Mouse (Mus musculus): ENCODE results near the gene Cblb. TPM values are rescaled to one million over a fixed set of nuclear protein-coding genes. Genes with fewer than 3 reads are reported as not detected.
A peak's percentile ranks its signal among the peaks of the same experiment; 100 is the strongest.

Gene Cblb
- total RNA-seq, 2 experiments from 2014 or later, result 20.3 to 21.9 TPM

DNA sequence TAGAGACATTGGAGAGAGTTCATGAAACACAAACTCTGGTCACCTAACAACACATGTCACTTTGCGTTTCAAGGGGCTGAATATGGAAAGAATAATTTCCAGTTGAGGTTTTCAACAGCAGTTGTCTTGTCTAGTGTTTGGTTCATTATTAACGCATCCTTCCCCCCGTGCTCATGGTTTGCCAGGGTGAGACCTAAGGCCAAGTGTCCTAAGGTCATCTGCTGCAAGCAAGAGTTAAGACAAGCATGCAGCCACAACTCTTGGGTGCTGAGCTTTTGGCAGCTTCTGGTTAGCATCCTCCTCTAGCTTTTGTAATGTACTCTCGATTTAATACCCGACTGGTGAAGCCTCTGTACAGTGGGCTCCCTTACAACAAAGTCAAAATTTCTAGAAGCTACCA lies 159.7 kb downstream of the Cblb start:
- Histone ChIP-seq H3K27ac (no peak overlapping the region), H3K4me3 (no peak overlapping the region)
- DNase-seq (ENCODE audit: extremely low spot score in 1 of 2, low spot score in 2 of 2), result no peak
- no peak for TF ChIP-seq CTCF (IDR thresholded peaks at IDR 0.05)
- intact Hi-C loops (cut with DNase I), result no loop called here

DNA sequence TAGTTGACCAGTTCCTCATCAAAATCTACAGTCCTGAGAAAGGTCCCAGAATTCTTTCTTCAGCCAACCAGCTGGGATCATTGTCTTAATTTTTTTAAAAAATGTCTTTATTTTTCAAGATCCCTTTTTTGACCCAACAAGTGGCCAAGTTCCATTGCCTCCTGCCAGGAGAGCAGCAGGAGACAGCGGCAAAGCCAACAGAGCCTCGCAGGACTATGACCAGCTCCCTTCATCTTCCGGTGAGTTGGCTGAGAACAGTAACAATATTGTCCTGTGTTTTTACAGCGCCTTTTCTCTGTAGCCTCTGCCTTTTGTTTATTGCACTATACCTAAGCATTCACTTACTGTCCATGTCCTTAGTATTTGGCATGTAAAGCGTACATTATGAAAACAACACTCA lies 163.0 kb downstream of the Cblb start:
- H3K4me3 ChIP-seq, result no peak overlapping the region
- TF ChIP-seq CTCF (IDR thresholded peaks at IDR 0.05), result no peak
- no peak overlapping the region for H3K27ac ChIP-seq
- DNase-seq (ENCODE audit: extremely low spot score in 1 of 2, low spot score in 2 of 2), result no peak
- intact Hi-C loops (cut with DNase I), result no loop called here

DNA sequence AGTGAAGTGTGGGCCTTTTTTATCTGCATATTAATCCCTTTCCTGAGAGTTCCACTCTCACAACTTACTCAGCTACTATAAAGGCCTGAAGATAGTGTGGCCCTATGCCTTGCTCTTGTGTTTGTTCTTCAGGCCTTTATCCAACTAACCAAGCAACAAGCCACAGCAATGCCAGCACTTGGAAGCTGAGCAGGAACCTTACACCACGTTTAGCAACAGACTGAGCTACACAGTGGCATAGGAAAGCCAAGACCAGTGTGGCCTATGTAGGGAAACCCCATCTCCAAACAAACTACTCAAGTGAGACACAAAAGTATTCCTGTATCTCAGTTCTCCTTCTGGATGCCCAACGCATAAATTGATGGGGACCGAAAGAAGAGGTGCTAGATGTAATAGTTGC lies 163.8 kb downstream of the Cblb start:
- DNase-seq (ENCODE audit: extremely low spot score in 1 of 2, low spot score in 2 of 2), result no peak
- H3K27ac ChIP-seq, result no peak overlapping the region
- no peak overlapping the region for H3K4me3 ChIP-seq
- intact Hi-C loops (cut with DNase I), result no loop called here
- TF ChIP-seq CTCF (IDR thresholded peaks at IDR 0.05), result no peak

DNA sequence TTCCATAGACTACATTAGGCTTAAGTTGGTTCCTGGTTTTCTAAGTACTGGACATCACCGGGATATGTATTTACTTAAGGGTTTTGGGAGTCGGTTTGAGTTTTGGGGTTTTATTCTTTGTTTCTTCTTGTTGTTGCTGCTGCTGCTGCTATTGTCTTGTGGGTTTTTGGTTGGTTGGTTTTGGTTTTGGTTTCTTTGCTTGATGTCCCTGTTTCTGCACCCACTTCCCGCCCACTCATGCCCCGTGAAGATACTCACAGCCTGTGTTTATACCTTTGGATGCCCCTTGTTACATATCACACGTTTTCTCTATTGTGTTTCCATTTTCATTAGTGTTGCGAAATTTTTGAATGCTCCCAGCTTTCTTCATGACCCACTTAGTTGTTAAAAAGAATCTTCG lies 169.1 kb downstream of the Cblb start:
- TF ChIP-seq CTCF (IDR thresholded peaks at IDR 0.05), result no peak
- Histone ChIP-seq H3K4me3 (no peak overlapping the region), H3K27ac (no peak overlapping the region)
- intact Hi-C loops (cut with DNase I), result no loop called here
- DNase-seq (ENCODE audit: extremely low spot score in 1 of 2, low spot score in 2 of 2), result no peak

DNA sequence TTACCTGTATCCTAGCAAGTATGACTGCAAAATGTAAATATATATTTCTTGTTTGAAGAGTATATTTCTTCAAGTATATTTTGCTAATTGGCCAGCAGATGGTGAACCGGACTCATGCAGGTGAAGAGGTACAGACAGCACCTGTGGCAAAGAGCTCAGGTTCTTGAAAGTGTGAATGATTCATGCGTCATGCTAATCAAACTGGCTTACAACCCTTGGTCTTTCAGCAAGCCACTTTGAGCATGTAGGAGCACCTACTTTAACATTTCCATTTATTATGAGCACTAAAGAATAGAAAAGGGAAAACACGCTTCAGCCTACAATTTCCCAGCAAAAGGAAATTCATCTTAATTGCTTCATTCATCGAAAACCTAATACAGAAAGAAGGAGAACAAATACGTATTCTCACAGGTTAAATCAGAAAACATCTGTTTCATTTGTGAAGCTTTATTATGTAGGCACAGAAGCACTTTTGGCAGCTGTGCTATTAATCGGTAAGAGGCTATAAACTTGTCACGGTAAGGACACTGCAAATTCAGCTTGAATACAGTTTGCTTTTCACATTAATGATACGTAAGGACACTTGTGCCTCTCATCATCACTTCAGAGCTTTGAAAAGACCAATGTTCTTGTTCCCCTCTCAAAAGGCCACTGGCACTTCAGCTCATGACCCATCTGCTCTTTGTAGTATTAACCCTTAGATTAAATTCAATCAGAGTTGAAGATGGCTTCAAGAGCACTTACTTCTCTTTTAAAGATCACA lies 180.0 kb downstream of the Cblb start:
- TF ChIP-seq CTCF (IDR thresholded peaks at IDR 0.05), result no peak
- Histone ChIP-seq H3K27ac (no peak overlapping the region), H3K4me3 (no peak overlapping the region)
- DNase-seq (ENCODE audit: extremely low spot score in 1 of 2, low spot score in 2 of 2), result no peak
- intact Hi-C loops (cut with DNase I), result no loop called here

DNA sequence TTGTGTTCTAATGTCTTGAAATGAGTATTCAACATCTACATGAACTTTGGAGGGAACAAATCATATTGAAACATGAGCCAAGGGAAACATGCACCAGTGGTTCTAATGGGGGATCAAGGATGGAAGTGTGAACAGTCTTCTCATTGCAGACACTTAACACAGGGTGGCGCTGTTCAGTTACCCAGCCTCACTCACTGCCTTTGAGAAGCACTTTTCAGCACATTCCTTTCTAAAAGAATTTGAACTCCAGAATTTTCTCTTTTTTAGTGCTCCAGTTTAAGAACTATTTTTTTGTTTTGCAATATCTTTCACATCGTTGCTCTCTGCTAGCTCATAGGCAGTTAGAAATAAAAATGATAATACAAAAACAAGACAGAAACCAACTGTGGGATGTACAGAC lies 188.0 kb downstream of the Cblb start:
- peak; percentile 44 to 50 for DNase-seq (ENCODE audit: extremely low spot score in 1 of 2, low spot score in 2 of 2)
- TF ChIP-seq CTCF (IDR thresholded peaks at IDR 0.05), result peak; percentile 82
- intact Hi-C loops (cut with DNase I), result loop anchor here (5.0 kb wide), 1 partner anchor 233 kb away; the partner anchor contains the start of gene Alcam

DNA sequence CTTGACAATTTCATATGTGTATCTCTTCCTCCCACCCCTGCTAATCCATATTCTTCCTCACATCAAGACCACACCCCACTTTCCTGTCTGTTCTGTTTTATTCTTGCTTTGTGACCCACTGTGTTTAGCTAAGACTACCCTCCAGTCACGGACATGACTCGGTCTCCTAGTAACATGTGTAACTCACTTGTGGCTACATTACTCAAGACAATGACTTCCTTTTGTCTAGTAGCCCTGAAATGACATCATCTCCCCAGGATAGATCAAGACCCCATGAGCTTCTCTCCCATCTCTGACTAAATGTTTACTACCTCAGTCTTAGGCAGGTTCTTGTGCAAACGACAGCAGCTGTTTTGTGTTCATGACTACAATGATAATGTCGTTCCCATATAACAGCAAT lies 191.9 kb downstream of the Cblb start:
- TF ChIP-seq CTCF (IDR thresholded peaks at IDR 0.05), result no peak
- Histone ChIP-seq H3K27ac (no peak overlapping the region), H3K4me3 (no peak overlapping the region)
- intact Hi-C loops (cut with DNase I), result loop anchor here (5.0 kb wide), 1 partner anchor 1044 kb away; no protein-coding TSS in a partner anchor
- DNase-seq (ENCODE audit: extremely low spot score in 1 of 2, low spot score in 2 of 2), result no peak

More for the DNA sequence above, 188.0 kb downstream of the Cblb start:
- H3K27ac ChIP-seq, result no peak overlapping the region
- H3K4me3 ChIP-seq, result no peak overlapping the region

DNA sequence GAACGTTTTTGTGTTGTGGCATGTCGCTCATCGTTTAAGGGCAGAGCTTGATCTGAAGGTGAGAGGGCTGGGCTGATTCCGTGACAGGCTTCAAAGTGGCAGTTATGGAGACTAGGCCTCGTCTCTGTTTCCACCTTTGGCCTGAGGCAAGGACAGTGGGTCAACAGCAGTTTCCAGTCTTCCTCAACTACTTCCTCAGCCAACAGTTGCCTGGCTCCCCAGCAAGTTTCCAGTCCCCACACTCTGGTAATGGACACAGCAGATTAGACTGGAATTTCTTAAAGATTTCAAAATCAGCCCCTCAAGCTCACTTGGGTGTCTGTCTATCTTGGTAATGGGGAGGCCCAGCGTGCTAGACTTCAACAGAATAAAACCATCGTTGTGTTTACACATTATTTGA lies 198.4 kb downstream of the Cblb start:
- H3K4me3 ChIP-seq, result no peak overlapping the region
- intact Hi-C loops (cut with DNase I), result no loop called here
- no peak for DNase-seq (ENCODE audit: extremely low spot score in 1 of 2, low spot score in 2 of 2)
- H3K27ac ChIP-seq, result no peak overlapping the region
- TF ChIP-seq CTCF (IDR thresholded peaks at IDR 0.05), result no peak

DNA sequence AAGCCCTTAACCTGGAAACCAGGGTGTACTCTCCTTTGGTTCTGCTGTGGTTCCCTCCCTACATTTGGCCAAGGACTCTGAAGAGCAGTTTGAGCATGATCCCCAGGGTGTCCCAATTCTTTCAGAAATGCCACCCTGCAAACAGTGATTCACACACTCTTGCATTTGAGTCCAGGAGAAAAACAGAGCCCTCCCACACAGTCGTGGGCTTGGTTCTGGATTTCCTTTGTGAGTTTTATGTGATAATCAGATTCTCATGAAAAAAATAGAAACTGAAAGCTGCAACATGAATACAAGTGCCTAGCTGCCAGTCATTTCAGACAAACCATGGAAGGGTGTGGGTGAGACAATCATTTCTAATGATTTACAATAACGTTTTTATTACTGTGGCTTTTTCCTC lies 198.9 kb downstream of the Cblb start:
- peak; percentile 20 to 25 for DNase-seq (ENCODE audit: extremely low spot score in 1 of 2, low spot score in 2 of 2)
- no peak for TF ChIP-seq CTCF (IDR thresholded peaks at IDR 0.05)
- no peak overlapping the region for H3K27ac ChIP-seq
- H3K4me3 ChIP-seq, result no peak overlapping the region
- intact Hi-C loops (cut with DNase I), result no loop called here

DNA sequence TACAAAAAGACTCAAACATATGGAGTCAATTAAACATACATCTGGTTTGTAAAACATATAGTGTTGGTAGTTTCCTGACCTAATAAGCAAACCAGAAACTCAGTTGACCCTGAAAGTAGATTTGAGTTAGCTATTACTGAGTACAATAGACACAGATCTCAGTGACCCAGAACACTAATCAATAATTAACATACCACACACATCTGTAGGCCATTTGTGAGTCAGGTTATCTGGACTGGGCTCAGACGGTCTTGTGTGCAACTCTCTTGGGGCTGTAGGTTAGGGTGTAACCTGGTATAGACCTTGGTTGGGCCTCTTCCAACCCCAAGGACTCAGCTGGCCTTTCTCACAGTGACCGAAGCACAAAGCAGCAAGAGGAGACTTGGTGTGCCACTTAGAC lies 211.1 kb downstream of the Cblb start:
- intact Hi-C loops (cut with DNase I), result no loop called here
- TF ChIP-seq CTCF (IDR thresholded peaks at IDR 0.05), result no peak

DNA sequence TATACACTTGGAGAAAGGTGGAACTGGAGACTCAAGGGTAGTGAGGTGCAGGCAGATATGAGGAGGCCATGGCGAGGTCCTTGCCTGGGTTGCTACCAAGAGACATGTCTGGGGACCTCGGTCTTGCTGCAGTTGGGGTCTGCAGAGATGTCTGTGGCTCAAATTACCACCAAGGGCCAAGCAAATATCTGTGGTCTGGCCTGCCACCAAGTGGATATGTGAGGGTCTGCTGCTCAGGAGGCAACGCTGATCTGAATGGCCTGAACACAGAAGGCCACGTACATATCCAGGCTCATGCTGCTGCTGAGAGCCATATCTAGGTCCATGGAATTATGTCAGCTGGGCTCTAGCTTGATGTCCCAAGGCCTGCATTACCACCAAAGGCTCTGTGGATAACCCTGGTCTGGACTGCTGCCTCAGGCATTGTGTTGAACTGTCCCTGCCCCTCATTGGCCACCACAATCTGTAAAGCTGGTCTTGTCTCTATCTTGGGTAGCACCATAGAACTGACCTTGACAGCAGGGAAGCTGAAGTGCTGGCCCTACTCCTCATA lies 212.5 kb downstream of the Cblb start:
- intact Hi-C loops (cut with DNase I), result no loop called here
- H3K27ac ChIP-seq, result no peak overlapping the region
- no peak overlapping the region for H3K4me3 ChIP-seq
- no peak for DNase-seq (ENCODE audit: extremely low spot score in 1 of 2, low spot score in 2 of 2)
- peak; percentile 2; the same call in 1 of the 2 replicates for TF ChIP-seq CTCF (IDR thresholded peaks at IDR 0.05)

More for the DNA sequence above, 211.1 kb downstream of the Cblb start:
- DNase-seq (ENCODE audit: extremely low spot score in 1 of 2, low spot score in 2 of 2), result no peak
- Histone ChIP-seq H3K27ac (no peak overlapping the region), H3K4me3 (no peak overlapping the region)

DNA sequence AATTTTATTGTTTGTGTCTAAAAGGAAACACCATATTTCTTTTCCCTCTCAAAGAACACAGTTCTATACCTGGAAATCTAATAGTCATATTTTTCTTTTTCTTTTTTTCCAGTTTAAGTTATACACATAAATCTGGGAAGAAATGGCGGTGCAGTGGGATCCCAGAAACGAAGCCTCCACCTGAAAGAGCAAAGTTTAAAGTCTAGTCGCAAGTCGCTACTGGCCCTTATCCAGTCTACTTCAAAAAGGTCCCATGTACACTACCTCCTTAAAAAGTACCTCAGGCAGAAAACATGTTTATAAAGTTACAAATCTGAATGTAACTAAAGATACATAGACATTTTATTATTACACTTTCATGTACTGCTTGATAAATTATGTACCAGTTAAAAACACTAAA lies 219.2 kb downstream of the Cblb start:
- intact Hi-C loops (cut with DNase I), result no loop called here
- no peak for DNase-seq (ENCODE audit: extremely low spot score in 1 of 2, low spot score in 2 of 2)
- TF ChIP-seq CTCF (IDR thresholded peaks at IDR 0.05), result no peak
- no peak overlapping the region for H3K27ac ChIP-seq
- H3K4me3 ChIP-seq, result no peak overlapping the region

DNA sequence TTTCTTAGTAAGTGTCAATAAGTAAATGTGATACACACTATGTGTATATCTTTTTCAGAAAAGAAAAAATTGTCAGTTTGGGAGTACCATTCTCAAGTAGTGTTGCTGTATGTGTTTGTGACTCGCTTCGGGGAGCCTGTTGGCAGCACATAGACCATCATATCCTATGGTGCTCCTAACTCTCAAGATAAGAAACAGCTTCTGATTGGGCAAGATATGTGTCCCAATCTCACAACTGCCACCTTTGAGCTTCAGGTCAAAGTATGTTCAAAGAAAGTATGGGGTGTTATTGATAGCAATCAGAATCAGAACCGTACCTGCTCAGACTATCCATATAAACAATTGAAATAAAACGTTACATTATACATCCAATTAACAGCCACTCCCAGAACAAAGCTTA lies 219.9 kb downstream of the Cblb start:
- Histone ChIP-seq H3K27ac (no peak overlapping the region), H3K4me3 (no peak overlapping the region)
- no peak for DNase-seq (ENCODE audit: extremely low spot score in 1 of 2, low spot score in 2 of 2)
- intact Hi-C loops (cut with DNase I), result no loop called here
- TF ChIP-seq CTCF (IDR thresholded peaks at IDR 0.05), result no peak

Data from left cerebral cortex, adult 2 months (tissue).